Mouse (Mus musculus) midbrain, embryonic 10.5 days (tissue): ENCODE results near the gene Sf3b4. TPM values are rescaled to one million over a fixed set of nuclear protein-coding genes. Genes with fewer than 3 reads are reported as not detected.
"Not testable (repeated sequence)": the region's sequence is repeated elsewhere in the genome, so short reads cannot be mapped to it uniquely, and the experiment has no call there.

Experiments used
- DNase-seq: peaks from one replicate; pipeline ENCODE4 v3.0.0-alpha.2; 2017; ENCODE audit warnings: low spot score
- H3K27ac ChIP-seq: fragments of 300-500 bp; sonication (generic); replicated peaks from 2 replicates; pipeline ENCODE4 v1.5.1; 2016; ENCODE audit warnings: mild to moderate bottlenecking
- H3K27me3 ChIP-seq: fragments of 300-500 bp; sonication (generic); 2 replicates; pipeline ENCODE4 v1.6.1; 2016; ENCODE audit warnings: low read depth, mild to moderate bottlenecking; ENCODE audit not compliant: poor library complexity, severe bottlenecking
- H3K36me3 ChIP-seq: fragments of 300-500 bp; sonication (generic); 2 replicates; pipeline ENCODE4 v1.6.1; 2016; ENCODE audit warnings: mild to moderate bottlenecking, moderate library complexity
- H3K4me1 ChIP-seq: fragments of 300-500 bp; sonication (generic); 2 replicates; pipeline ENCODE4 v1.6.1; 2016
- H3K4me3 ChIP-seq: fragments of 300-500 bp; sonication (generic); 2 replicates; pipeline ENCODE4 v1.5.1; 2016; ENCODE audit warnings: mild to moderate bottlenecking, moderate library complexity
- H3K9me3 ChIP-seq: fragments of 300-500 bp; sonication (generic); replicated peaks from 2 replicates; pipeline ENCODE4 v1.6.1; 2016; ENCODE audit warnings: mild to moderate bottlenecking
- WGBS: fragments of 180-500 bp; shearing (Covaris S2); methylation state at CpG from one replicate; pipeline ENCODE4 v1.1.7; 2016; 5-methylcytosine and 5-hydroxymethylcytosine counted together
- polyA plus RNA-seq: library from polyadenylated mRNA; unstranded; fragments of >200 nt; fragmentation: Nextera tagmentation; extraction: Ambion mirVana; gene quantifications from 2 replicates; pipeline ENCODE4 v1.2.1, GENCODE M21; 2016

The Sf3b4 gene
- polyA plus RNA-seq, 1 experiment from 2014 or later, result 271 TPM

- no peaks in the 10 kb centered on the region for H3K9me3 ChIP-seq
- H3K36me3 ChIP-seq, result peaks cover 1% of the 10 kb centered on the region
- peaks cover 27% of the 10 kb centered on the region for H3K4me1 ChIP-seq
- 1% methylated on average over 12 of the region's 12 CpGs for WGBS
- H3K27me3 ChIP-seq, result 0 out of 2 replicates have a peak, but pooled peaks cover 4% of the 10 kb centered on the region
- H3K4me3 ChIP-seq, result peak overlapping the region; percentile 55
- peak overlapping the region; percentile 78 for H3K27ac ChIP-seq
- peak; percentile 44 for DNase-seq
These were observed 11.2 kb upstream of the Sf3b4 start for GRCm38 (mm10) chr3:96160803-96161516.

DNA sequence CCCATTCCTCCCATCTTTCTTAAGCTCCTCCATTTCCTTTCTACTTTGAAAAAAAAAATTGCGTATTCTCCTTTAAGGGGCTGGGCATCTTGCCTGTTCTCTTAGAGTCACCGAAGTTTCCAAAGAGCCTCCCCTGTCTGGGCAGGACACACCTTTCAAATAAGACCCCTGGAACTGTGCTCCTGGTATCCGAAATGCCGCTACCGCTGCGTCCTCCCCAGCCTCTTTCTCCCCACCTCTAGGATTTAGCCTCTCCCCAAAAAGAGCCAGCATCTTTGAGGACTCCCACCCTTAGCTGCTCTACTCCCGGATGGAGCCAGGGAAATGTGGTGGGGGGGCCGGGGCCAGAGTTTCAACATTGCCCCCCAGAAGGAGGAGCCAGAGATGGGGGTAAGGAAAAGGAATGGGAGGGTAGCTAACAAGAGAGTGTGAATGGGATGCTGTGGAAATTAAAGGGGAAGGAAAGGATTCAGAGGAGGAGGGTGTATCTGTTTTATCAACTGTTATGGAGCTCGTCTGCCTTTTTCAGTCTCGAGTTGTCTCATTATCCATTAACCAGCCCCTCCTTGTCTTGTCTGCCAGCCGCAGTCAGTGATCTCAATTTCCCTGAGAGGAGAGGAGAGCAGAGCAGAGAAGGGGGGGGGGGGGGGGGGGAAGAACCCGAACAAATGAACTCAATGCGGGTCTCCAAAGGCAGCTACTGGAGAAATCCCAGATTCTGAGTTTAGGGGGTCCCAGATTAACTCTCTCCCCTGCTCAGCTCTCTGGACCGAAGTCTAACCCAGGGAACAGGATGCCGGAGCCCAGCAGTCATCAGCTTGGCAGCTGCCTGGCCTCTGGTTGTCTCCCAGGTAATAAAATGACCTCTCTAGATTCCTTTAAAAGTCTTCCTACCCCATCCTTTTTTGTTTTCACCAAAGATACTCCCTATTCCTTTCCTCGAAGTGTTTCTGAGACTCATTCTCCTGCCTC, 10.0 kb upstream of the Sf3b4 start, which contains the start of gene Mtmr11:
TSS of gene Mtmr11 (plus strand) at position 136 of the 972 bp plus-strand sequence.
- Histone ChIP-seq H3K36me3 (no peaks in the 10 kb centered on the region; the same call in 1 of the 2 replicates), H3K9me3 (no peaks in the 10 kb centered on the region), H3K27ac (peak within 1 kb of the TSS; percentile 78), H3K27me3 (0 out of 2 replicates have a peak, but pooled peaks cover 4% of the 10 kb centered on the region), H3K4me1 (peaks cover 27% of the 10 kb centered on the region), H3K4me3 (peak within 1 kb of the TSS; percentile 55)
- WGBS, result 11% methylated on average over 15 of the region's 16 CpGs
- DNase-seq, result no peak

GRCm38 (mm10) chr3:96163040-96163439, 9.1 kb upstream of the Sf3b4 start:
- no peaks in the 10 kb centered on the region for H3K36me3 ChIP-seq
- H3K4me1 ChIP-seq, result peaks cover 27% of the 10 kb centered on the region
- 90% methylated on average over 6 of the region's 6 CpGs for WGBS
- DNase-seq, result no peak
- no peaks in the 10 kb centered on the region for H3K9me3 ChIP-seq
- no peak overlapping the region for H3K27ac ChIP-seq
- 0 out of 2 replicates have a peak, but pooled peaks cover 4% of the 10 kb centered on the region for H3K27me3 ChIP-seq
- no peak overlapping the region for H3K4me3 ChIP-seq

- H3K9me3 ChIP-seq, result no peaks in the 10 kb centered on the region
- peaks cover 30% of the 10 kb centered on the region for H3K4me1 ChIP-seq
These were observed 3.5 kb upstream of the Sf3b4 start for GRCm38 (mm10) chr3:96168466-96169158.

GRCm38 (mm10) chr3:96170276-96170675, 1.9 kb upstream of the Sf3b4 start:
- Histone ChIP-seq H3K4me1 (peaks cover 42% of the 10 kb centered on the region), H3K36me3 (peaks cover 22% of the 10 kb centered on the region), H3K4me3 (peak overlapping the region; percentile 23; the same call in 1 of the 2 replicates), H3K27ac (peak overlapping the region; percentile 95; the same call in 1 of the 2 replicates), H3K27me3 (no peaks in the 10 kb centered on the region), H3K9me3 (no peaks in the 10 kb centered on the region)
- no peak for DNase-seq
- WGBS, result 92% methylated on average over 4 of the region's 4 CpGs

More at GRCm38 (mm10) chr3:96168466-96169158, 3.5 kb upstream of the Sf3b4 start:
- Histone ChIP-seq H3K36me3 (peaks cover 5% of the 10 kb centered on the region), H3K27me3 (no peaks in the 10 kb centered on the region), H3K4me3 (0 out of 2 replicates have a peak overlapping the region, but pooled peaks have one; percentile 2), H3K27ac (0 out of 2 replicates have a peak overlapping the region, but pooled peaks have one; percentile 33)
- no peak for DNase-seq
- 79% methylated on average over 12 of the region's 12 CpGs for WGBS

DNA sequence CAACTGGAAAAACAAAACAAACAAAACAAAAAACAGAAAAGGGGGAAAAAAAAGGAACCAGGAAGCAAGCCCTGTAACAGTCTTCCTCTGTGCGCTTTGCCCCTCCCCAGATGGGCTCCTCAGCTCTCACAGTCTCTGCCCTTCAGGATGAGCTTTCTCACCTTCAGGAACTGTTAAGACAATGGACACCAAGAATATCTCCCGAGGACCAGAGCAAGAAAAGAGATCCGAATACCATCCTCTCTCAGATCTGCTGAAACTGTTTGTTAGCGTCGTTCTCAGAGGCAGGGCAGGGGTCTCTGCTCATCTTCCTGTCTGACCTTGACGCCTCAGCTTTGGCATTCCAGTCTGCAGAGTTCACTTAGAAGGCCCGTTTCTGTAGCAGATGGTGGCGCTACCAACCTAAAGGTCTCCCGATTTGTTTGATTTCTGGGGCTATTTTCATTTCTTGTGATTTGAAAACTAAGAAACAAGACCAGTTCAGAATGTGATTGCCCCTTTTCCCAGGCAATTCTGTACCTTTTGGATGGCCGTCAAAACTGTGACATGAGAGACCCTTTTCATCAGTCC, 1.1 kb upstream of the Sf3b4 start:
- DNase-seq, result no peak
- Histone ChIP-seq H3K4me1 (peaks cover 42% of the 10 kb centered on the region), H3K9me3 (no peaks in the 10 kb centered on the region), H3K36me3 (peaks cover 30% of the 10 kb centered on the region), H3K27ac (peak overlapping the region; percentile 95), H3K4me3 (peak overlapping the region; percentile 92), H3K27me3 (no peaks in the 10 kb centered on the region)
- WGBS, result 84% methylated on average over 10 of the region's 10 CpGs

GRCm38 (mm10) chr3:96171583-96172196, 442 bp upstream of the Sf3b4 start:
- Histone ChIP-seq H3K4me1 (peaks cover 42% of the 10 kb centered on the region), H3K27ac (peak overlapping the region; percentile 95), H3K4me3 (peak overlapping the region; percentile 92), H3K36me3 (peaks cover 36% of the 10 kb centered on the region), H3K9me3 (no peaks in the 10 kb centered on the region), H3K27me3 (no peaks in the 10 kb centered on the region)
- 27% methylated on average over 18 of the region's 18 CpGs for WGBS
- DNase-seq, result no peak

DNA sequence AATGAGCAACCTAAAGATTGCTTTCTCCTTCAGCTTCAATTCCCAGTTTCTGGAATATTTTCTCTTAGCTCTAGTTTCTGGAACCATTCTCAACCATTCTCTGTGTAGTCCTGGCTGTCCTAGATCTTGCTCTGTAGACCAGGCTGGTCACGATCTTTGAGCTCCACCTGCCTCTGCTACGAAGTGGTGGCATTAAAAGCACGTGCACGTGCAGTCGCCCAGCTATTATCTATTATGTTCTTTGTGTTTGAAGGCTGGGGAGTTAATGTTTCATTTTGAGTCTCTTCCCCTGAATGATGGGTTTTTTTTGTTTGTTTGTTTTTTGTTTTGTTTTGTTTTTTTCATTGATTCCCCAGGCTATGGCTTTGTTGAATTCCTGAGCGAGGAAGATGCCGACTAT, 1.1 kb downstream of the Sf3b4 start:
- H3K4me3 ChIP-seq, result peak overlapping the region; percentile 92
- no peaks in the 10 kb centered on the region for H3K27me3 ChIP-seq
- H3K36me3 ChIP-seq, result peaks cover 49% of the 10 kb centered on the region
- no peak for DNase-seq
- H3K27ac ChIP-seq, result peak overlapping the region; percentile 95
- no peaks in the 10 kb centered on the region for H3K9me3 ChIP-seq
- H3K4me1 ChIP-seq, result peaks cover 42% of the 10 kb centered on the region
- 40% methylated on average over 7 of the region's 7 CpGs for WGBS

DNA sequence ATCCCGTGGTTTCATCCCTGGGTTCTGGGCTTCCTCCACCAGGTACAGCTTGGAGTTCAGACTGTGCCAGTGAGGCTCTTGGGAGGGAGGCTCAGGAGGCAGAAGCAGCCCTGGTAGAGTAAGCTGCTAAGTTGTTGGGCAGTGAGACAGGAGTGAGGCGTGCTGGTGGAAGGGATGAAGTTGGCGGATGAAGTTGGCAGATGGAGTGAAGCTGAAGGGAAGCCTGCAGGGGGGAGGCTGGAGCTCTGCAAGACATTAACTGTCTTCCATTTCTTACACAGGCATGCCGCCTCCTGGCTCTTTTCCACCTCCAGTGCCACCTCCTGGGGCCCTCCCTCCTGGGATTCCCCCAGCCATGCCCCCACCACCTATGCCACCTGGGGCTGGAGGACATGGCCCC, 1.9 kb downstream of the Sf3b4 start:
- not testable (repeated sequence) for H3K27ac ChIP-seq, H3K27me3 ChIP-seq, H3K9me3 ChIP-seq, DNase-seq
- WGBS, result 90% methylated on average over 4 of the region's 4 CpGs
- Histone ChIP-seq H3K4me1 (peaks cover 39% of the 10 kb centered on the region), H3K4me3 (peak overlapping the region; percentile 92), H3K36me3 (peaks cover 58% of the 10 kb centered on the region)

GRCm38 (mm10) chr3:96175251-96175650, 3.1 kb downstream of the Sf3b4 start:
- Histone ChIP-seq H3K4me3 (0 out of 2 replicates have a peak overlapping the region, but pooled peaks have one; percentile 7), H3K36me3 (peaks cover 59% of the 10 kb centered on the region)

DNA sequence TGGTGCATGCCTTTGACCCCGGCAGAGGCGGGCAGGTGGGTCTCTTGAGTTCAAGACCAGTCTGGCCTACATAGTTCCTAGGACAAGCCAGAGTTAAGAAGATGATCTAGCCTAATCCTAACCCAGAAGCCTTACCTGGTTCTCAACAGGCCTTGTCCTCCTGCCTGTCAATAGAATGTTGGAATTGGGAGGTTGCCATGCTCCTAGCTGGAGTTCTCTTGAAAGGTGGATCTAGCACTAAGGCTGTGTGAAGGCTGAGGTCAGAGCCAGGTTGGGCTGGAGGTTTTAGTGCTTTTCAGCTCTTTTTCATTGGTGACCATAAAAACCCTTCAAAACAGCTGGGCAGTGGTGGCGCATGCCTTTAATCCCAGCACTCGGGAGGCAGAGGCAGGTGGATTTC, 6.3 kb downstream of the Sf3b4 start:
- DNase-seq, result no peak
- 92% methylated on average over 4 of the region's 4 CpGs for WGBS

More at GRCm38 (mm10) chr3:96175251-96175650, 3.1 kb downstream of the Sf3b4 start:
- 96% methylated on average over 6 of the region's 6 CpGs for WGBS
- H3K4me1 ChIP-seq, result peaks cover 41% of the 10 kb centered on the region
- H3K9me3 ChIP-seq, result no peaks in the 10 kb centered on the region
- H3K27ac ChIP-seq, result no peak overlapping the region
- no peaks in the 10 kb centered on the region for H3K27me3 ChIP-seq
- DNase-seq, result no peak

More for the DNA sequence above, 6.3 kb downstream of the Sf3b4 start:
- Histone ChIP-seq H3K36me3 (peaks cover 56% of the 10 kb centered on the region), H3K4me1 (peaks cover 50% of the 10 kb centered on the region), H3K9me3 (no peaks in the 10 kb centered on the region), H3K27ac (no peak overlapping the region), H3K4me3 (no peak overlapping the region), H3K27me3 (no peaks in the 10 kb centered on the region)
